Comparison of ENCODE assay signal across 9 mouse cellular contexts in genomic region chr11:99463155-99463554, GRCm38 (mm10). TPM values are rescaled to one million over a fixed set of nuclear protein-coding genes. Genes with fewer than 3 reads are reported as not detected.
DNase-seq lines count a peak whose midpoint lies in the region; ATAC-seq lines count a peak whose summit lies in the region.
"Had no signal": no experiment of that assay in that cellular context is flagged by ENCODE, and none has a peak within 500 bp of the region (broad histone marks: within the 10 kb centered on the region; RNA-seq: fewer than 3 reads in every experiment).

No protein-coding gene starts in this region.

- intact Hi-C loops in heart, postnatal 14 days (cut with DNase I): loop anchor here (1.0 to 5.0 kb wide), 5 partner anchors 50 to 834 kb away; no protein-coding TSS in a partner anchor

- no peaks in the 10 kb centered on the region for H3K27me3 ChIP-seq in kidney, embryonic 14.5 days (ENCODE audit: control insufficient read depth, insufficient read depth, low read length)
- H3K27me3 ChIP-seq in neural tube, embryonic 11.5 days (ENCODE audit: control insufficient read depth, insufficient read depth, low read length): no peaks in the 10 kb centered on the region

- H3K36me3 ChIP-seq in kidney, embryonic 14.5 days (ENCODE audit: control insufficient read depth, insufficient read depth, low read length): no peaks in the 10 kb centered on the region
- no peaks in the 10 kb centered on the region for H3K36me3 ChIP-seq in neural tube, embryonic 11.5 days (ENCODE audit: control insufficient read depth, insufficient read depth, low read length)

- H3K4me3 ChIP-seq in kidney, embryonic 14.5 days (ENCODE audit: low read length): no peak overlapping the region
- no peak overlapping the region for H3K4me3 ChIP-seq in neural tube, embryonic 11.5 days (ENCODE audit: low read depth, low read length)
- H3K4me3 ChIP-seq: myocyte had no signal

- H3K9ac ChIP-seq in kidney, embryonic 14.5 days (ENCODE audit: low read depth, low read length): no peak overlapping the region
- no peak overlapping the region for H3K9ac ChIP-seq in neural tube, embryonic 11.5 days (ENCODE audit: low read length)

- ATAC-seq in kidney, embryonic 14.5 days (ENCODE audit: low FRiP score, low TSS enrichment): no peak
- no peak for ATAC-seq in neural tube, embryonic 11.5 days (ENCODE audit: insufficient read depth, low FRiP score, low TSS enrichment)

- no peaks in the 10 kb centered on the region for H3K9me3 ChIP-seq in kidney, embryonic 14.5 days (ENCODE audit: control insufficient read depth, low read length)
- H3K9me3 ChIP-seq in neural tube, embryonic 11.5 days (ENCODE audit: control insufficient read depth, low read length): no peaks in the 10 kb centered on the region

- WGBS in kidney, embryonic 14.5 days: 12% methylated on average over 8 of the region's 8 CpGs
- WGBS in neural tube, embryonic 11.5 days: 16% methylated on average over 8 of the region's 8 CpGs

- H3K4me1 ChIP-seq in kidney, embryonic 14.5 days (ENCODE audit: control insufficient read depth, insufficient read depth, low read length): no peaks in the 10 kb centered on the region
- H3K4me1 ChIP-seq in neural tube, embryonic 11.5 days (ENCODE audit: control insufficient read depth, insufficient read depth, low read length): no peaks in the 10 kb centered on the region

- no peak overlapping the region for H3K27ac ChIP-seq in kidney, embryonic 14.5 days (ENCODE audit: low read depth, low read length)
- no peak overlapping the region for H3K27ac ChIP-seq in neural tube, embryonic 11.5 days (ENCODE audit: low read depth, low read length)

- H3K4me2 ChIP-seq in kidney, embryonic 14.5 days (replicated peaks; ENCODE audit: low read depth, low read length): no peak overlapping the region
- no peak overlapping the region for H3K4me2 ChIP-seq in neural tube, embryonic 11.5 days (ENCODE audit: low read depth)

- peak; percentile 35 for DNase-seq in kidney, adult 11 months
- DNase-seq in T-cell, adult 2 months (ENCODE audit: low spot score): peak; percentile 22
- peak; percentile 54 to 74 for DNase-seq in cerebellum, postnatal 4 days (ENCODE audit: low spot score in 2 of 2)
- peak; percentile 56 to 75 for DNase-seq in heart, postnatal 14 days
- peak; percentile 37 to 66 for DNase-seq in layer of hippocampus, postnatal 36 days
- DNase-seq in neural tube, embryonic 11.5 days (ENCODE audit: low spot score): peak; percentile 84
- peak; percentile 41 for DNase-seq in thymus, postnatal 25 days

RNA-seq across cellular contexts. Expression of gene Krt20, which starts 25.2 kb away (rescaled TPM):
- polyA plus RNA-seq in kidney, embryonic 14.5 days (2014; fragmentation: Nextera tagmentation; extraction: Ambion mirVana): 0.22 and 0.36 TPM in 2 replicates
- under 1 TPM; 0.14 to 0.22 TPM for total RNA-seq in heart, postnatal 14 days (2021)
- not detected for total RNA-seq in layer of hippocampus, postnatal 36 days (2021)
- 0.19 and 0.28 TPM in 2 replicates for polyA plus RNA-seq in neural tube, embryonic 11.5 days (2014; fragmentation: Nextera tagmentation; extraction: Ambion mirVana)
- polyA plus RNA-seq: myocyte had no signal

RNA-seq across cellular contexts. Expression of gene Krt23, which starts 29.8 kb away (rescaled TPM):
- polyA plus RNA-seq in kidney, embryonic 14.5 days (2014; fragmentation: Nextera tagmentation; extraction: Ambion mirVana): 24.7 and 33.3 TPM in 2 replicates
- total RNA-seq in heart, postnatal 14 days (2021): not detected
- not detected for total RNA-seq in layer of hippocampus, postnatal 36 days (2021)
- not detected in 2 replicates for polyA plus RNA-seq in neural tube, embryonic 11.5 days (2014; fragmentation: Nextera tagmentation; extraction: Ambion mirVana)

RNA-seq across cellular contexts. Expression of gene Krt12, which starts 41.1 kb away (rescaled TPM):
- not detected in 2 replicates for polyA plus RNA-seq in kidney, embryonic 14.5 days (2014; fragmentation: Nextera tagmentation; extraction: Ambion mirVana)
- not detected for total RNA-seq in heart, postnatal 14 days (2021)
- total RNA-seq in layer of hippocampus, postnatal 36 days (2021): under 1 TPM; 0.61 to 0.97 TPM
- not detected in 2 replicates for polyA plus RNA-seq in neural tube, embryonic 11.5 days (2014; fragmentation: Nextera tagmentation; extraction: Ambion mirVana)
- polyA plus RNA-seq: myocyte had no signal

RNA-seq across cellular contexts. Expression of gene Krt39, which starts 58.0 kb away (rescaled TPM):
- 0.43 and 0.69 TPM in 2 replicates for polyA plus RNA-seq in kidney, embryonic 14.5 days (2014; fragmentation: Nextera tagmentation; extraction: Ambion mirVana)
- total RNA-seq in heart, postnatal 14 days (2021): not detected
- total RNA-seq in layer of hippocampus, postnatal 36 days (2021): not detected
- polyA plus RNA-seq in neural tube, embryonic 11.5 days (2014; fragmentation: Nextera tagmentation; extraction: Ambion mirVana): not detected in 2 replicates
- polyA plus RNA-seq: myocyte had no signal

Comparison
In these comparisons a context has a peak if more than half of its experiments do, and no peak if none do; other contexts are left out.
1. DNase-seq: peak in every context shown above with its lines; median percentile 84 in neural tube, embryonic 11.5 days; 66 in heart, postnatal 14 days; 64 in cerebellum, postnatal 4 days; 52 in layer of hippocampus, postnatal 36 days; 41 in thymus, postnatal 25 days; 35 in kidney, adult 11 months; 22 in T-cell, adult 2 months.